Mouse (Mus musculus) olfactory bulb, adult 2 months (tissue): ENCODE results near the gene Col5a2.

Experiments used
- CTCF ChIP-seq: fragments of 200-500 bp; IDR thresholded peaks from 2 replicates; pipeline ENCODE4 v1.5.1; 2012; ENCODE audit warnings: low read depth, mild to moderate bottlenecking, low read length, moderate library complexity; ENCODE audit not compliant: insufficient read depth
- POLR2A ChIP-seq: fragments of 200-500 bp; IDR thresholded peaks from 2 replicates; pipeline ENCODE4 v1.6.1; 2012; ENCODE audit warnings: mild to moderate bottlenecking, low read depth, low read length, moderate library complexity; ENCODE audit not compliant: insufficient read depth

GRCm38 (mm10) chr1:45431922-45432321 is 71.2 kb downstream of the Col5a2 start:
- TF ChIP-seq CTCF (no peak), POLR2A (no peak)
